Mouse (Mus musculus): ENCODE data around the gene Cd24a.

- no peak for TF ChIP-seq CTCF (IDR thresholded peaks at IDR 0.05; ENCODE audit: control insufficient read depth, insufficient read depth, low read length)
- TF ChIP-seq POLR2A (IDR thresholded peaks at IDR 0.05; ENCODE audit: borderline replicate concordance, control insufficient read depth, low read depth, low read length) = no peak
Observed at GRCm38 (mm10) chr10:43624362-43624761, 46.3 kb downstream of the Cd24a start.
